Mouse (Mus musculus) neural tube, embryonic 14.5 days (tissue): Measurements from ENCODE around the gene Spata31. TPM values are rescaled to one million over a fixed set of nuclear protein-coding genes. Genes with fewer than 3 reads are reported as not detected.

Experiments used
- ATAC-seq: fragments of 200-750 bp; cut with Nextera tagmentation; 2 replicates; pipeline ENCODE4 v1.8.0; 2017; ENCODE audit warnings: low read depth, mild to moderate bottlenecking, moderate TSS enrichment, moderate library complexity
- H3K27ac ChIP-seq: fragments of 300-500 bp; sonication (generic); 2 replicates; pipeline ENCODE4 v1.5.1; 2014; ENCODE audit warnings: low read depth, mild to moderate bottlenecking, control low read depth, low read length, moderate library complexity, mixed read lengths
- H3K27me3 ChIP-seq: fragments of 300-500 bp; sonication (generic); 2 replicates; pipeline ENCODE4 v1.6.1; 2014; ENCODE audit warnings: low read length; ENCODE audit not compliant: control insufficient read depth, insufficient read depth
- H3K36me3 ChIP-seq: fragments of 300-500 bp; sonication (generic); 2 replicates; pipeline ENCODE4 v1.6.1; 2014; ENCODE audit warnings: low read length, mixed read lengths; ENCODE audit not compliant: control insufficient read depth, insufficient read depth
- H3K4me1 ChIP-seq: fragments of 300-500 bp; sonication (generic); 2 replicates; pipeline ENCODE4 v1.6.1; 2014; ENCODE audit warnings: low read length; ENCODE audit not compliant: control insufficient read depth, insufficient read depth
- H3K4me2 ChIP-seq: fragments of 300-500 bp; sonication (generic); 2 replicates; pipeline ENCODE4 v1.6.1; 2014; ENCODE audit warnings: mild to moderate bottlenecking, low read depth, low read length, control low read depth
- H3K4me3 ChIP-seq: fragments of 300-500 bp; sonication (generic); 2 replicates; pipeline ENCODE4 v1.5.1; 2014; ENCODE audit warnings: low read depth, low read length, control low read depth, mixed read lengths
- H3K9ac ChIP-seq: fragments of 300-500 bp; sonication (generic); replicated peaks from 2 replicates; pipeline ENCODE4 v1.6.1; 2014; ENCODE audit warnings: low read depth, mild to moderate bottlenecking, control low read depth, low read length, mixed read lengths
- H3K9me3 ChIP-seq: fragments of 300-500 bp; sonication (generic); 2 replicates; pipeline ENCODE4 v1.6.1; 2016; ENCODE audit warnings: low read length; ENCODE audit not compliant: control insufficient read depth
- WGBS: fragments of 180-500 bp; shearing (Covaris S2); extraction: QIAGEN DNeasy Blood & Tissue Kit; methylation state at CpG from one replicate; pipeline ENCODE4 v1.1.7; 2014; 5-methylcytosine and 5-hydroxymethylcytosine counted together
- polyA plus RNA-seq: library from polyadenylated mRNA; unstranded; fragments of >200 nt; fragmentation: Nextera tagmentation; extraction: Ambion mirVana; gene quantifications from 2 replicates; pipeline ENCODE4 v1.2.1, GENCODE M21; 2014

Spata31 gene
- not detected in 2 replicates for polyA plus RNA-seq

DNA sequence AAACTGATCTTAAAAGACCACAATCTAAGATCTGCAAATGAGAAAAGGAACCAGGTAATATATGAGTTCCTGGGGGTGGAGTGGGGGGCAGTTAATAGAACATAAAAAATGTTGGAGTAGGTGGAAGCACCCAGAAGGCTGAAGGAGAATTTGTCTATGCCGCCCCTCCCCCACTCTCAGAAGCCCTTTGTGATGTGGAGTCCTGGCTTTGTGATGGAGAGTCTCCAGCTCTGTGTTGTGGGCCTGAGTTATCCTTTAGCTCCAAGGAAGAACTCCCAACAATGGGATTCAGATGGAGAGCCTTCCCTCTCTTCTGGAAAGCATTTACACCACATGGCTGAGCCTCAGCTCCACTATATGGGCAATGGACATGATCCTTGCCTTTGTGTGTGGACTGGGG lies at the start of gene Spata31:
Gene Spata31 (plus strand): TSS at position 216 of the 400 bp plus-strand sequence.
- no peak for ATAC-seq
- H3K36me3 ChIP-seq: no peaks in the 10 kb centered on the region

DNA sequence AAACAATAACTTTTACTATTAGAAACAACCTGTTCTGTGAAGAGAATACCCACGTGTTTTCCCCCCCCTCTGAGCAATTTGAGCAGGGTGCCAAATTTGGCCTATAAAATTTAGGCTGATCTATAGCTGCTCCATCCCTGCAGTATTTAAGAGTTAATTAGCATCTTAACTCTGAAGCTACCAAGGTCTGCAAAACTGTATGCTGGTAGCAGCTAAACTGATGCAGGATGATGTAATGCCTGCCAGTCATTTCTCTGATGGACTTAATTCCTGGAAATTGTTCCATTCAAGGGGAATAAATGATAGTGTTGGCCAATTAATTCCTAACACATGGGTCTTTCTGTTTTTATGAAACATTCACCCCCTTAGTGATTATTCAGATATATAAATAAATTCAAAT lies 14.1 kb upstream of the Spata31 start:
- Histone ChIP-seq H3K4me1 (no peaks in the 10 kb centered on the region), H3K9ac (no peak overlapping the region), H3K27me3 (no peaks in the 10 kb centered on the region), H3K9me3 (no peaks in the 10 kb centered on the region), H3K4me3 (no peak overlapping the region), H3K4me2 (no peak overlapping the region), H3K36me3 (no peaks in the 10 kb centered on the region), H3K27ac (no peak overlapping the region)
- no peak for ATAC-seq
- WGBS: 37% methylated on average over 1 of the region's 1 CpGs

More for the DNA sequence above, at the start of gene Spata31:
- Histone ChIP-seq H3K27ac (no peak within 1 kb of the TSS), H3K27me3 (no peaks in the 10 kb centered on the region), H3K4me2 (no peak within 1 kb of the TSS), H3K9ac (no peak within 1 kb of the TSS), H3K4me3 (no peak within 1 kb of the TSS), H3K9me3 (no peaks in the 10 kb centered on the region), H3K4me1 (no peaks in the 10 kb centered on the region)
- WGBS: 93% methylated on average over 1 of the region's 1 CpGs

DNA sequence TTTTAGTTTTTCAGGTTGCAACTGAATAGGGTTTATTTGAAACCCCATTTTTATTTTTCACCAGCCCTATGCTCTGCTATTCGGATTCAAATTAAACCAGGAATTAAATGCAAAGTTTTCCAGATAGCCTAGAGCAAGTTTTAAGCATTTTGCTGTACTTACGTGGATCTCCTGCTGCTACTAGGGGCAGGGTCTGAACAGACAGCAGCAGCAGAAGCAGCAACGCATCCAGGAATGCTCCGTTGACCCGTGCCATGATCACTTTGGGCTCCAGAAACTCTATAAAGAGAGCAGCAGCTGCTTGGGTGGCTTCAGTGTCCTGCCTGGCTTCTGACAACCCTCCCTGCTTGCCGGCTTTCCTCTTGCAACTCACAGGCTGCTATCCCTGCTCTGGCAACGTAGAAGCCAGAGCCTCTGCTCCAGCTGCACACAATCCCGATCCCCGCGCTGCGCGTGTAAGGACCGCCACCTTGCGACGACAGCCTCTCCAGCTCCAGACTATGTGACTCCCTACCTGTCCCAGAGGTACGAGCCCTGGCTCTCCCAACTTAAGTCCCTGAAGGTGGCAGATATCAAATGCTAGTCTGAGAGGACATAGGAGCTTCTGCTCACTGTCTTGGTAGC lies 13.5 kb upstream of the Spata31 start, which contains the start of gene Cntnap3:
Gene Cntnap3 (minus strand): TSS at position 371 of the 624 bp plus-strand sequence.
- Histone ChIP-seq H3K4me2 (peak within 1 kb of the TSS; percentile 36; the same call in 1 of the 2 replicates), H3K9ac (no peak within 1 kb of the TSS), H3K4me1 (no peaks in the 10 kb centered on the region), H3K4me3 (peak within 1 kb of the TSS; percentile 5; the same call in 1 of the 2 replicates), H3K27me3 (no peaks in the 10 kb centered on the region), H3K36me3 (no peaks in the 10 kb centered on the region), H3K9me3 (no peaks in the 10 kb centered on the region), H3K27ac (no peak within 1 kb of the TSS)
- WGBS: 13% methylated on average over 16 of the region's 16 CpGs
- peak; percentile 96 for ATAC-seq

Other genes starting within 250 kb of the Spata31 start
- gene Cntnap3, start 13.5 kb upstream of the Spata31 start, polyA plus RNA-seq: 1.6 and 2.1 TPM in 2 replicates
- 0.08 TPM in 1 of 2 replicates, not detected in the other for gene Spata31d1c, start 115.7 kb downstream of the Spata31 start, polyA plus RNA-seq
- gene Prss47, start 135.4 kb downstream of the Spata31 start, polyA plus RNA-seq: not detected in 2 replicates
- gene Mfsd14b, start 195.6 kb downstream of the Spata31 start, polyA plus RNA-seq: 33.4 and 33.7 TPM in 2 replicates
- not detected in 2 replicates for gene Olfr465-ps1, start 220.7 kb downstream of the Spata31 start, polyA plus RNA-seq
- not detected in 2 replicates for gene Olfr466, start 232.8 kb downstream of the Spata31 start, polyA plus RNA-seq